Mouse (Mus musculus) MEL (cell line): ENCODE measurements at regions not wholly inside any gene's neighbourhood (a gene's known extent, or its start where the extent isn't known, plus 50 kb on each side); places are given as distances from the start of the nearest gene placed in this dataset.

Source experiments
- DNase-seq: peaks from one replicate; pipeline ENCODE4 v3.0.0; 2011; ENCODE audit warnings: low read depth, low spot score
- H3K27ac ChIP-seq: 2 replicates; pipeline ENCODE4 v1.5.1; 2012; ENCODE audit warnings: low read depth, mild to moderate bottlenecking, control low read depth, low read length, moderate library complexity; ENCODE audit not compliant: control insufficient read depth
- H3K27me3 ChIP-seq, 2 experiments: fragments of 150-350 bp in 1 of 2; sonication (generic) in 1 of 2; 2 replicates each; pipeline ENCODE4 v1.6.1; 2012; ENCODE audit warnings: low read length in 2 of 2, mild to moderate bottlenecking in 2 of 2, improper control_type of control experiment in 1 of 2, moderate library complexity in 1 of 2; ENCODE audit not compliant: insufficient read depth in 2 of 2, control insufficient read depth in 1 of 2
- H3K36me3 ChIP-seq, 2 experiments: 2 replicates each; pipeline ENCODE4 v1.6.1; 2012 to 2014; ENCODE audit warnings: low read length in 2 of 2, improper control_type of control experiment in 1 of 2, inconsistent platforms in 1 of 2, mild to moderate bottlenecking in 1 of 2; ENCODE audit not compliant: insufficient read depth in 2 of 2, control insufficient read depth in 1 of 2
- H3K4me1 ChIP-seq, 2 experiments: fragments of 150-350 bp in 1 of 2; sonication (generic) in 1 of 2; 2 replicates each; pipeline ENCODE4 v1.6.1; 2012; ENCODE audit warnings: low read length in 2 of 2, improper control_type of control experiment in 1 of 2, mild to moderate bottlenecking in 1 of 2; ENCODE audit not compliant: insufficient read depth in 2 of 2, control insufficient read depth in 1 of 2
- H3K4me3 ChIP-seq, 2 experiments: fragments of 150-350 bp in 1 of 2; sonication (generic) in 1 of 2; 2 replicates each; pipeline ENCODE4 v1.5.1; 2012; ENCODE audit warnings: low read depth in 2 of 2, low read length in 2 of 2, mild to moderate bottlenecking in 2 of 2, moderate library complexity in 2 of 2, control low read depth in 1 of 2, improper control_type of control experiment in 1 of 2; ENCODE audit not compliant: control insufficient read depth in 1 of 2, insufficient read depth in 1 of 2
- H3K79me2 ChIP-seq: 2 replicates; pipeline ENCODE4 v1.6.1; 2012; ENCODE audit warnings: mild to moderate bottlenecking, low read length, moderate library complexity; ENCODE audit not compliant: control insufficient read depth, poor library complexity, insufficient read depth
- H3K9ac ChIP-seq: 2 replicates; pipeline ENCODE4 v1.6.1; 2012; ENCODE audit warnings: low read depth, mild to moderate bottlenecking, control low read depth, low read length, moderate library complexity; ENCODE audit not compliant: control insufficient read depth, poor library complexity, severe bottlenecking
- H3K9me3 ChIP-seq: fragments of 150-350 bp; sonication (generic); replicated peaks from 2 replicates; pipeline ENCODE4 v1.6.1; 2012; ENCODE audit warnings: mild to moderate bottlenecking, low read length, improper control_type of control experiment, moderate library complexity; ENCODE audit not compliant: insufficient read depth
- ELF1 ChIP-seq: IDR thresholded peaks from 2 replicates; pipeline ENCODE4 v1.6.1; 2014; ENCODE audit warnings: low read depth, mild to moderate bottlenecking, inconsistent platforms, low read length, improper control_type of control experiment, moderate library complexity
- ETS1 ChIP-seq: IDR thresholded peaks from 2 replicates; pipeline ENCODE4 v1.6.1; 2012; ENCODE audit warnings: low read depth, mild to moderate bottlenecking, inconsistent platforms, low read length, improper control_type of control experiment, moderate library complexity
- HCFC1 ChIP-seq: IDR thresholded peaks from 2 replicates; pipeline ENCODE4 v1.6.1; 2012; ENCODE audit warnings: low read depth, mild to moderate bottlenecking, inconsistent platforms, low read length, improper control_type of control experiment, moderate library complexity
- MAZ ChIP-seq: IDR thresholded peaks from 2 replicates; pipeline ENCODE4 v1.6.1; 2012; ENCODE audit warnings: low read depth, mild to moderate bottlenecking, inconsistent platforms, low read length, improper control_type of control experiment
- MYC ChIP-seq: IDR thresholded peaks from 2 replicates; pipeline ENCODE4 v1.6.1; 2011; ENCODE audit warnings: low read depth, mild to moderate bottlenecking, low read length, improper control_type of control experiment, moderate library complexity
- NELFE ChIP-seq: IDR thresholded peaks from 2 replicates; pipeline ENCODE4 v1.6.1; 2011; ENCODE audit warnings: low read depth, low read length, improper control_type of control experiment
- POLR2A ChIP-seq, 2 experiments: IDR thresholded peaks; 2 replicates each; pipeline ENCODE4 v1.6.1; 2011 to 2012; ENCODE audit warnings: low read length in 2 of 2, mild to moderate bottlenecking in 2 of 2, control low read depth in 1 of 2, improper control_type of control experiment in 1 of 2, low read depth in 1 of 2, moderate library complexity in 1 of 2; ENCODE audit not compliant: control insufficient read depth in 1 of 2, insufficient read depth in 1 of 2, poor library complexity in 1 of 2
- POLR2AphosphoS2 ChIP-seq: IDR thresholded peaks from 2 replicates; pipeline ENCODE4 v1.6.1; 2011; ENCODE audit warnings: low read length, improper control_type of control experiment
- RAD21 ChIP-seq: IDR thresholded peaks from 2 replicates; pipeline ENCODE4 v1.6.1; 2011; ENCODE audit warnings: mild to moderate bottlenecking, low read depth, low read length, improper control_type of control experiment
- TBP ChIP-seq: IDR thresholded peaks from 2 replicates; pipeline ENCODE4 v1.8.0; 2011; ENCODE audit warnings: low read depth, low read length, improper control_type of control experiment
- TCF12 ChIP-seq: IDR thresholded peaks from 2 replicates; pipeline ENCODE4 v1.6.1; 2014; ENCODE audit warnings: low read depth, mild to moderate bottlenecking, inconsistent platforms, low read length, improper control_type of control experiment, moderate library complexity
- USF2 ChIP-seq, 2 experiments: IDR thresholded peaks; 2 replicates each; pipeline ENCODE4 v1.6.1; 2011 to 2012; ENCODE audit warnings: improper control_type of control experiment in 2 of 2, low read length in 2 of 2, borderline replicate concordance in 1 of 2, inconsistent platforms in 1 of 2, low read depth in 1 of 2, mild to moderate bottlenecking in 1 of 2; ENCODE audit not compliant: insufficient read depth in 1 of 2
- ZC3H11A ChIP-seq: IDR thresholded peaks from 2 replicates; pipeline ENCODE4 v1.6.1; 2012; ENCODE audit warnings: low read depth, mild to moderate bottlenecking, inconsistent platforms, low read length, improper control_type of control experiment

DNA sequence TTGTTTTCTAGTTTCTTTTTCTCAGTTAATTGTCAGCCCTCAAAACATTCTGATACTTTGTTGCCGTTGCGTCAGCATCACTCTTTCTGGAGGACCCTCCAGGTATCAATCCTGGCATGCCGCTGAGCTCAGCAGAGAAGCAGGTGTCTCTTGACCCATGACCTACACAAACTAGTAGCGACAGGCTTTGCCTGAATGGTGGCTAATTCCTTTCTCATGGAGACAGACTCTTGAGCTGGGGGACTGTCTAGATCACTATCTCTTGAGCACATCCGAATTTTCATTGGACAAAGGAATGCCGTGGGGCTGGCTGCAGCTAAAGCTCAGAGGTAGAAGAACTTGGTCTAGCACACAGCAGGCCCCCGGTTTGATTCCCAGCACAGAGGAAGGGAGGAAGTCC is 172.7 kb upstream of the Mrps10 start:
- TF ChIP-seq NELFE (no peak), TBP (no peak), ELF1 (no peak), TCF12 (no peak), RAD21 (no peak), USF2 (IDR thresholded peaks at IDR 0.05; ENCODE audit: borderline replicate concordance in 1 of 2, insufficient read depth in 1 of 2, low read depth in 1 of 2, low read length in 2 of 2) (no peak), ZC3H11A (no peak), ETS1 (no peak)
- Histone ChIP-seq H3K9me3 (no peaks in the 10 kb centered on the region), H3K4me1 (peaks cover 0 to 15% of the 10 kb centered on the region in 2 experiments; a peak in 2 of 4 replicates), H3K27me3 (no peaks in the 10 kb centered on the region), H3K79me2 (0 out of 2 replicates have a peak, but pooled peaks cover 1% of the 10 kb centered on the region), H3K9ac (no peak overlapping the region), H3K4me3 (no peak overlapping the region), H3K36me3 (peaks cover 0 to 9% of the 10 kb centered on the region in 2 experiments; a peak in 2 of 4 replicates), H3K27ac (no peak overlapping the region)
- DNase-seq, result no peak

DNA sequence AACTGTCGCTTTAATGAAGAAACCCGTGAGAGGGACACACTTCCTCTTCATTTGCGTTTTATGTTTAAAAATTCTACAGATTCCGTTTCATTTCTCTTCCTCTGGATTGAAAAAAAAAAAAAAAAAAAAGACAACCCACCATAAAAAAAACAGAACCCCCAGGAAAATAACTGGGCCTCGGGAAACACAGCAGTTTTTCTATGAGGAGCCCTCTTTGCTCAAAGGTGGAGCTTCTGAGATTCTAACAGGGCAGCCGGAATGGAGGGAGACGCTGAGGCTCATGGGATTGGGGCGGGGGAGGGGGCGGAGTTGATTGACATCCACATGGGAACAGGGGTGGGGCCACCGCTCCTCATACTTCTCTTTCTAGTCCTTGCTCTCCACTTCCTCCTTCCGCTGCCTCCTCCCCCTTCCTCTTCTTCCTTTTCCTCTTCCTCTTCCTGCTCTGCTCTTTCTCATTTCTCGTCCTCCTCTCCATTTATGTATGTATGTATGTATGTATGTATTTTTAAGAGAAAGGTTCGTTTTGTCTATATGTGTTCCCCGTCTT is 174.1 kb upstream of the Mrps10 start:
- TF ChIP-seq POLR2A (IDR thresholded peaks at IDR 0.05; ENCODE audit: control insufficient read depth in 1 of 2, insufficient read depth in 1 of 2, low read depth in 1 of 2, low read length in 2 of 2, poor library complexity in 1 of 2) (peak in 1 of 2 experiments; percentile 68; a peak in 2 of 4 replicates), MYC (0 out of 2 replicates have a peak, but pooled peaks have one; percentile 42), HCFC1 (peak; percentile 61; the same call in 1 of the 2 replicates), MAZ (peak; percentile 80; the same call in 1 of the 2 replicates), RAD21 (no peak), POLR2AphosphoS2 (no peak), TBP (0 out of 2 replicates have a peak, but pooled peaks have one; percentile 20), TCF12 (peak; percentile 20), NELFE (peak; percentile 62; the same call in 1 of the 2 replicates), ELF1 (peak; percentile 93)
- TF ChIP-seq, all 39 proteins: peak for 8
- Histone ChIP-seq H3K36me3 (peaks cover 0 to 9% of the 10 kb centered on the region in 2 experiments; a peak in 2 of 4 replicates), H3K9me3 (no peaks in the 10 kb centered on the region), H3K4me3 (peak overlapping the region; percentile 28 to 69), H3K9ac (peak overlapping the region; percentile 38), H3K27ac (peak overlapping the region; percentile 60), H3K27me3 (no peaks in the 10 kb centered on the region), H3K4me1 (peaks cover 0 to 23% of the 10 kb centered on the region in 2 experiments; a peak in 3 of 4 replicates), H3K79me2 (0 out of 2 replicates have a peak, but pooled peaks cover 1% of the 10 kb centered on the region)
- DNase-seq, result peak; percentile 93
